Mouse (Mus musculus) adrenal gland, adult 2 months (tissue): ENCODE measurements around the gene F2r. TPM values are rescaled to one million over a fixed set of nuclear protein-coding genes. Genes with fewer than 3 reads are reported as not detected.

Experiments
- DNase-seq: peaks from one replicate; pipeline ENCODE4 v3.0.0; 2021
- polyA plus RNA-seq: library from polyadenylated mRNA; depleted of rRNA; stranded (reverse); fragments of >200 nt; gene quantifications from 2 replicates; pipeline ENCODE4 v1.2.3, GENCODE M21; 2012
- total RNA-seq, 2 experiments: library from RNA; stranded (reverse); gene quantifications; 2 replicates each; pipeline ENCODE4 v1.2.3; 2021

The F2r gene
- total and polyA plus RNA-seq, 3 experiments = 95.4 to 154 (median 110) TPM

- peak; percentile 63 for DNase-seq
Measured at GRCm38 (mm10) chr13:95595921-95596320, 22.4 kb downstream of the F2r start.

GRCm38 (mm10) chr13:95595411-95595810, 22.9 kb downstream of the F2r start:
- peak; percentile 56 for DNase-seq

GRCm38 (mm10) chr13:95592860-95593259, 25.4 kb downstream of the F2r start:
- no peak for DNase-seq

- DNase-seq = no peak
Measured at GRCm38 (mm10) chr13:95591606-95592005, 26.7 kb downstream of the F2r start.

GRCm38 (mm10) chr13:95587628-95588027, 30.7 kb downstream of the F2r start:
- DNase-seq = no peak

GRCm38 (mm10) chr13:95584898-95585297, 33.4 kb downstream of the F2r start:
- DNase-seq = peak; percentile 41

GRCm38 (mm10) chr13:95583237-95584189, 34.8 kb downstream of the F2r start:
- DNase-seq = peak; percentile 23

- DNase-seq = no peak
Measured at GRCm38 (mm10) chr13:95581850-95582249, 36.4 kb downstream of the F2r start.

- DNase-seq = no peak
Measured at GRCm38 (mm10) chr13:95578016-95578697, 40.1 kb downstream of the F2r start.

- DNase-seq = no peak
Measured at GRCm38 (mm10) chr13:95570877-95571276, 47.4 kb downstream of the F2r start.

- DNase-seq = no peak
Measured at GRCm38 (mm10) chr13:95569326-95569725, 49.0 kb downstream of the F2r start.

GRCm38 (mm10) chr13:95568336-95568735, 50.0 kb downstream of the F2r start:
- DNase-seq = no peak

- no peak for DNase-seq
Measured at GRCm38 (mm10) chr13:95566841-95567551, 51.3 kb downstream of the F2r start.

GRCm38 (mm10) chr13:95563693-95564092, 54.6 kb downstream of the F2r start:
- DNase-seq = peak; percentile 72

- no peak for DNase-seq
Measured at GRCm38 (mm10) chr13:95563066-95563610, 55.1 kb downstream of the F2r start.

- no peak for DNase-seq
Measured at GRCm38 (mm10) chr13:95557326-95557725, 61.0 kb downstream of the F2r start.

GRCm38 (mm10) chr13:95553885-95554492, 64.3 kb downstream of the F2r start:
- peak; percentile 11 for DNase-seq
